Mouse (Mus musculus) heart, embryonic 10.5 days (tissue): ENCODE data around the gene Rps21. TPM values are rescaled to one million over a fixed set of nuclear protein-coding genes. Genes with fewer than 3 reads are reported as not detected.

ENCODE experiments used
- DNase-seq: peaks from one replicate; pipeline ENCODE4 v3.0.0-alpha.2; 2017; ENCODE audit warnings: low spot score
- H3K27ac ChIP-seq: fragments of 300-500 bp; sonication (generic); 2 replicates; pipeline ENCODE4 v1.5.1; 2016; ENCODE audit warnings: mild to moderate bottlenecking
- H3K27me3 ChIP-seq: fragments of 300-500 bp; sonication (generic); 2 replicates; pipeline ENCODE4 v1.6.1; 2016; ENCODE audit warnings: mild to moderate bottlenecking; ENCODE audit not compliant: poor library complexity, insufficient read depth, severe bottlenecking
- H3K36me3 ChIP-seq: fragments of 300-500 bp; sonication (generic); 2 replicates; pipeline ENCODE4 v1.6.1; 2016; ENCODE audit warnings: mild to moderate bottlenecking, moderate library complexity
- H3K4me1 ChIP-seq: fragments of 300-500 bp; sonication (generic); 2 replicates; pipeline ENCODE4 v1.6.1; 2016; ENCODE audit warnings: mild to moderate bottlenecking
- H3K4me3 ChIP-seq: fragments of 300-500 bp; sonication (generic); 2 replicates; pipeline ENCODE4 v1.5.1; 2016; ENCODE audit warnings: mild to moderate bottlenecking, moderate library complexity
- H3K9me3 ChIP-seq: fragments of 300-500 bp; sonication (generic); 2 replicates; pipeline ENCODE4 v1.6.1; 2016; ENCODE audit warnings: mild to moderate bottlenecking, moderate library complexity
- WGBS: fragments of 180-500 bp; shearing (Covaris S2); methylation state at CpG from one replicate; pipeline ENCODE4 v1.1.7; 2016; 5-methylcytosine and 5-hydroxymethylcytosine counted together
- polyA plus RNA-seq: library from polyadenylated mRNA; unstranded; fragments of >200 nt; fragmentation: Nextera tagmentation; extraction: Ambion mirVana; gene quantifications from 2 replicates; pipeline ENCODE4 v1.2.1, GENCODE M21; 2016

Gene Rps21
- polyA plus RNA-seq, 1 experiment from 2014 or later: 360 TPM

DNA sequence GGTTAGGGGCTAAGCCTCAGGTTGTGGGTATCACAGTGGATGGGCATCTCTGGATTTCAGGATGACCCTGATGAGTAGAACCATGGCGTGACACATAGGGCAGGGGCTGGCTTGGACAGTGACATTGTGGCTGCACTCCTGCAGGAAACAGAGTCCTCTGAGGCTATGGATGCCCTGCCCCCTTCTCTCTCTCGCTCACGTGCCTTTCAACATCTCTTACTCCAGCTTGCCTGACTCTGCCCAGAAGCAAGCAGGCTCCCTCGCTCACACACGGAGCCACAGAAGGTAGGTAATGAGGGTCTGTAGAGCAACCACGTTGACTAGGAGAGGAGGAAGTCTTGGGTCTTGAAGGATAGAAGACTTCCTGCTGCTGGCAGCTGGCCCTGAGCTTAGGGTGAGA, 33.3 kb downstream of the Rps21 start:
- H3K36me3 ChIP-seq: no peaks in the 10 kb centered on the region
- DNase-seq: no peak
- H3K27ac ChIP-seq: peak overlapping the region; percentile 67
- H3K4me3 ChIP-seq: no peak overlapping the region
- H3K4me1 ChIP-seq: peaks cover 34% of the 10 kb centered on the region
- no peaks in the 10 kb centered on the region for H3K27me3 ChIP-seq
- 33% methylated on average over 6 of the region's 6 CpGs for WGBS
- no peaks in the 10 kb centered on the region for H3K9me3 ChIP-seq

DNA sequence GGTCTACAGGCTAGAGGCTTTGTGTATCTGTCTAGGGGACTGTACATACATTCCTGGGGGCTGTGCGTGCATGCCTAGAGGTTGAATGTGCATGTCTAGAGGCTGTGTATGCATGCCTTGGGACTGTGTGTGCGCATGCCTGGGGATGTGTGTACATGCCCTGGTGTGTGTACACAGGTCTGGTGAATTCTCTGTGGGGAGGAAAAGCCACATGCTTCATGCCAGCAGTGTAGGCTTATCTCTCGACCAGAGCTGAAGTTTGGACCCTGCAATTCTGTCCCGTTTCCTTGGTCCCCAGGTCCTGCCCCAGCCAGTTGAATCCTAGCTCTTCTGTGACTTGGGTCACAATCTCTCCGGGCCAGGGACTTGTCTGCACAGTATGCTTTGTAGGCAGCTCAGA, 34.4 kb downstream of the Rps21 start:
- no peaks in the 10 kb centered on the region for H3K27me3 ChIP-seq
- WGBS: 59% methylated on average over 5 of the region's 5 CpGs
- no peaks in the 10 kb centered on the region for H3K9me3 ChIP-seq
- peak overlapping the region; percentile 2; the same call in 1 of the 2 replicates for H3K4me3 ChIP-seq
- H3K36me3 ChIP-seq: no peaks in the 10 kb centered on the region
- H3K4me1 ChIP-seq: peaks cover 34% of the 10 kb centered on the region
- peak overlapping the region; percentile 67; the same call in 1 of the 2 replicates for H3K27ac ChIP-seq
- no peak for DNase-seq

DNA sequence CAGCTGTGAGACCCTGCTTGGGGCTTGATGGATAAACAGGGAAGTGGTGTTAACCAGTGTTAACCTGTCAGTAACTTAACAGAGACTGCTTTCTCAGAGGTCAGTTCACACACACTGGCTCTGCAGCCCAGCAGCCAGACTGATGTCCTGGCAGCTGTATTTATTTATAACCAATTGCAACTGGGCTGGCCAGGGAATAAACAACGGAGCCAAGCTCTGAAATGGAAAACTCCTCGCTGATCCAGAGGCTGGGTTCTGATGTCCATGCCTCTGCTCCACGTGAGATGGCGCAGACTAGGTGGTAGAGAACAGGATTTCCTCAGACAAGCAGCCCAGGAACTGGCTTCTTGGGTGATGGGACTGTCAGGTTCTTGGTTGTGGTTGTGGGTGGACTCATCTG, 34.8 kb downstream of the Rps21 start:
- Histone ChIP-seq H3K9me3 (no peaks in the 10 kb centered on the region), H3K36me3 (no peaks in the 10 kb centered on the region), H3K27ac (peak overlapping the region; percentile 67; the same call in 1 of the 2 replicates), H3K4me3 (no peak overlapping the region), H3K4me1 (peaks cover 34% of the 10 kb centered on the region), H3K27me3 (no peaks in the 10 kb centered on the region)
- no peak for DNase-seq
- 66% methylated on average over 4 of the region's 4 CpGs for WGBS

DNA sequence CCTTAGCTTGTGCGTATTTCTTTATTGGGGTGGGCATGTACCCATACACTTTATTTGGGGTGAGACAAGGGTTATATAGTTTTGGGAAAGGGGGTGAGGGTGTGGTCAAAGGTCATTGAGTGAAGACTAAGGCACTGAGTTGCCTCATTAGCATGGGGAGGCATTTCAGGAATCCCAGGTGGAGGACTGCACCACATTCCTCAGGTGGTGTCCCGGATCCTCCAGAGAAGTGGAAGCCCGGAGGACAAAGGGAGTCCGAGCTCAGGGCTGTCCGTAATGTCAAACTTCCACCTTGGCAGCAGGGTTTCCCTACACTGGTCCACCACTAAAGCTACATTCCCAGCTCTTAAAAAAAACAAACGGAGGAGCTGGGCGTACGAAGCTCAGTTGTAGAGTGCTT, 35.7 kb downstream of the Rps21 start:
- Histone ChIP-seq H3K27me3 (no peaks in the 10 kb centered on the region), H3K4me3 (no peak overlapping the region), H3K4me1 (peaks cover 34% of the 10 kb centered on the region), H3K36me3 (no peaks in the 10 kb centered on the region), H3K9me3 (no peaks in the 10 kb centered on the region), H3K27ac (no peak overlapping the region)
- 76% methylated on average over 8 of the region's 8 CpGs for WGBS
- no peak for DNase-seq

DNA sequence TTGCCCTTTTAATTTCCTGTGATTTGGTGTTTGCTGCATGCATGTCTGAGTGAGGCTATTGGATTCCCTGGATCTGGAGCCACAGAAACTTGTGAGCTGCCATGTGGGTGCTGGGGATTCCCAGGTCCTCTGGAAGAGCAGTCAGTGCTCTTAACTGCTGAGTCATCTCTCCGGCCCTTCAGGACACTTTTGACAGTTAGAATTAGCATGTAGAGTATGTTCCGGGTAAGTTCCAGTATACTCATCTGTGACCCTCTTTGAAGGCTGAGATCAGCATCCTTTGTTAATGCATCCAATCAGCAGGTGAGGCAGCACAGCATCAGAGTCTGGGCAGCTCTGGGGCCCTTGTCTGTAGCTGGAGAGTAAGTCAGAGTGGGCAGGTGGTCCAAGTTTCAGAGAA, 43.1 kb downstream of the Rps21 start:
- Histone ChIP-seq H3K36me3 (no peaks in the 10 kb centered on the region), H3K4me3 (no peak overlapping the region), H3K27ac (0 out of 2 replicates have a peak overlapping the region, but pooled peaks have one; percentile 23), H3K9me3 (no peaks in the 10 kb centered on the region), H3K4me1 (peaks cover 40% of the 10 kb centered on the region), H3K27me3 (no peaks in the 10 kb centered on the region)
- no peak for DNase-seq
- 45% methylated on average over 2 of the region's 2 CpGs for WGBS

DNA sequence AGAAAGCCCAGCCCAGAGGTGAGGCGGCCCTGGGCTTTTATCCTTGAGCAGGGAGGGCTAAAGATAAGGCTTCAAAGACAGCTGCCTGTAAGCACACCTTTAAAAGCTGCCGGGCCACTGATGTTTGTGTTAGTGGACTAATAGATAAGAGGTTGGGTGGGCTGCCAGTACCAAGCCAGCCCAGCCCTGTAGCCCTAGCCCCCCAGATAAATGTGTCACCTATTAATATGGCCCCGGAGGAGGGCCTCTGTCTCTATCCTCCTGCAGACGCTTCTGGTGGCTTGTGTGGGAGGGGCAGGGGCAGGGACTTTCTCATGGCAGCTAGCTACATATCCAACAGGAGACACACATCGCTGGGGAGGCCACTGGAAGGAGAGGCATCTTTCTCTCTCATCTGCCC, 43.6 kb downstream of the Rps21 start:
- 0 out of 2 replicates have a peak overlapping the region, but pooled peaks have one; percentile 23 for H3K27ac ChIP-seq
- H3K36me3 ChIP-seq: no peaks in the 10 kb centered on the region
- no peaks in the 10 kb centered on the region for H3K9me3 ChIP-seq
- DNase-seq: no peak
- 16% methylated on average over 5 of the region's 5 CpGs for WGBS
- H3K27me3 ChIP-seq: no peaks in the 10 kb centered on the region
- H3K4me3 ChIP-seq: 0 out of 2 replicates have a peak overlapping the region, but pooled peaks have one; percentile 3
- peaks cover 40% of the 10 kb centered on the region for H3K4me1 ChIP-seq

DNA sequence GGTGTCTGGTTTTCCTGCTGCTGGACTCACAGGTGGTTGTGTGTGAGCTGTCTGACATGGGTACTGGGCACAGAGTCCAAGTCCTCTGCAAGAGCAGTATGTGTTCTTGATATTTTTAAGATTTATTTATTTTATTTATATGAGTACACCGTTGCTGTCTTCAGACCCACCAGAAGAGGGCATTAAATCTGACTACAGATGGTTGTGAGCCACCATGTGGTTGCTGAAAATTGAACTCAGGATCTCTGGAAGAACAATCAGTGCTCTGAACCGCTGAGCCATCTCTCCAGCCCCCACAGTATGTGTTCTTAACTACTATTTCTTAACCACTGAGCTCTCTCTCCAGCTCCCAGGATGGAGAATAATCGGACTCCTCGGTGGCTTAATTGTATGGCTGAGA, 45.0 kb downstream of the Rps21 start:
- Histone ChIP-seq H3K27me3 (no peaks in the 10 kb centered on the region), H3K36me3 (no peaks in the 10 kb centered on the region), H3K4me3 (no peak overlapping the region), H3K27ac (no peak overlapping the region), H3K4me1 (peaks cover 46% of the 10 kb centered on the region), H3K9me3 (no peaks in the 10 kb centered on the region)
- WGBS: 76% methylated on average over 4 of the region's 4 CpGs
- DNase-seq: no peak

DNA sequence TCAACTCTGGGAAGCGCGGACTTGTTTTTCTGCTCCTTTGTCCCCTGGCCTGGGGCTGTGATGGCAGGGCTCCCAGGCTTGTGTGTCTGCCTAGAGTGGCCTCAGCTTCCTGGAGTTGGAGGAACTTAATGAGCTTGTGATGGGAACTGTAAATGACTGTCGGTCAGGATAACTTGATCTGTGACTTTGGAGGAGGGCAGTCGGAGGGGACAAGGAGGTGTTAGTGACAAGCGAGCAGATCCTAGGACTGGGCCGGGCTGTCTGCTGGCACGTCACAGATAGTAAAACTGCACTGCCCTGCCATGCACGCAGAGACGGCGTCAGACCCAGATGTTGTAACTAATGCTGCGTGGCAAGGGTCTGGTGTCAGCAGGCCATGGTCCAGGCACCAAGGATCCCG, 46.3 kb downstream of the Rps21 start:
- peak overlapping the region; percentile 78 for H3K27ac ChIP-seq
- H3K36me3 ChIP-seq: no peaks in the 10 kb centered on the region
- WGBS: 54% methylated on average over 12 of the region's 12 CpGs
- H3K4me3 ChIP-seq: no peak overlapping the region
- DNase-seq: no peak
- H3K9me3 ChIP-seq: no peaks in the 10 kb centered on the region
- no peaks in the 10 kb centered on the region for H3K27me3 ChIP-seq
- peaks cover 52% of the 10 kb centered on the region for H3K4me1 ChIP-seq

DNA sequence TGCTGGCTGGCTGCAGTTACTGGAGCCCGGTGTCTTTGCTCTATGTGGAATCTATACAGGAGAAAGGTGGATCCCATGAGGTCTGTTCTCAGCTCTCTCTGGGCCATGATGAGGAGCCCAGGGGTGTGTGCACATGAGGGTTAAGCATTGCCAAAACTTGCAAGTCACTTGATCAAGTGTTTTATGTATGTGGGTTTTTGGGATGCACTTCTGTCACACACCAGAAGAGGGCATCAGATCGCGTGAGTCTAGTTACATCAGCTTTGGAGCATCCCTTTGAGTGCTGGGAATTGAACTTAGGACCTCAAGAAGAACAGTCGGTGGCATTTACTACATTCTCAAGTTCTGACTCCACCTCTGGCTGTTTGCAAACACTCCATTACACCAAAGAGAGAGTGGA, 47.4 kb downstream of the Rps21 start:
- WGBS: 56% methylated on average over 4 of the region's 4 CpGs
- H3K27ac ChIP-seq: peak overlapping the region; percentile 78; the same call in 1 of the 2 replicates
- H3K9me3 ChIP-seq: no peaks in the 10 kb centered on the region
- H3K4me3 ChIP-seq: no peak overlapping the region
- DNase-seq: no peak
- no peaks in the 10 kb centered on the region for H3K27me3 ChIP-seq
- peaks cover 56% of the 10 kb centered on the region for H3K4me1 ChIP-seq
- H3K36me3 ChIP-seq: no peaks in the 10 kb centered on the region

DNA sequence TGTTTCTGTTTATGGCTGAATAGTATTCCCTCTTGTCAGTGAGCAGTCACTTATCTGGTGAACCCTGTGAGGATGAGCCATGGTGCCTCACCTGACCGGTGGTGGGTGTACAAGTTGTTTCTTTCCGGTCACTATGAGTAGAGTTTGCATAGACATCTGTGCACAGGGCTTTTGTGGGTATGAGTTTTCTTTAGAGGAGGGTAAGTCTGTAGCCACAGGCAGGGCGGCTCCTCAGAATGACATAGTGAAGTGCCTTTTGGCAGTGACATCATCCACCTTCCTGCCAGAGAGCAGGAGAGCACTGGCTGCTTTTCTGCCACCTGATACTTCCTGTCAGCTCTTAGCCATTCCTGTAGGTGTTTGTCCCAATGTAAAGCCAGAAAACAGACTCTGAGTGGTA, 48.3 kb downstream of the Rps21 start:
- peaks cover 52% of the 10 kb centered on the region for H3K4me1 ChIP-seq
- 78% methylated on average over 3 of the region's 3 CpGs for WGBS
- no peak overlapping the region for H3K4me3 ChIP-seq
- H3K27ac ChIP-seq: no peak overlapping the region
- no peaks in the 10 kb centered on the region for H3K36me3 ChIP-seq
- no peak for DNase-seq
- no peaks in the 10 kb centered on the region for H3K9me3 ChIP-seq
- H3K27me3 ChIP-seq: no peaks in the 10 kb centered on the region

DNA sequence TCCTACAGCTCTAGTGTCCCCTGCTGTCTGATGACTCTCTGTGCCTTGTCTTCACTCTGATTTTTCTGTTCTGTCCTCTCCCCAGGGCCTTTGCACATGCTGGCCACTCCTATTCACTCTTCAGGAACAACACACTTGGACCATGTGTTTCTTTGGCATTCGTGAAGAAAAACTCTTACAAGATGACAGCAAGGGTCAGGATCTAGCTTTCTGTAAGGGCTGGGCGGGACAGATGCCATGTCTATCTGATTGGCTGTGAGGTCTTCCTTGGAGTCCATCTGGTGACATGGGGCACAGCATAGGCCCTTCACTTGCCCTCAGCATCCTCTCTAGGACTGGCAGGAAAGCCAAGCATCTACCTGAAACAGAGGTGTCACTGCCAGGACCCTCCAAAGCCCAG, 48.8 kb downstream of the Rps21 start:
- H3K27me3 ChIP-seq: no peaks in the 10 kb centered on the region
- H3K36me3 ChIP-seq: no peaks in the 10 kb centered on the region
- no peak for DNase-seq
- no peak overlapping the region for H3K4me3 ChIP-seq
- WGBS: 76% methylated on average over 2 of the region's 2 CpGs
- peaks cover 50% of the 10 kb centered on the region for H3K4me1 ChIP-seq
- no peaks in the 10 kb centered on the region for H3K9me3 ChIP-seq
- no peak overlapping the region for H3K27ac ChIP-seq

DNA sequence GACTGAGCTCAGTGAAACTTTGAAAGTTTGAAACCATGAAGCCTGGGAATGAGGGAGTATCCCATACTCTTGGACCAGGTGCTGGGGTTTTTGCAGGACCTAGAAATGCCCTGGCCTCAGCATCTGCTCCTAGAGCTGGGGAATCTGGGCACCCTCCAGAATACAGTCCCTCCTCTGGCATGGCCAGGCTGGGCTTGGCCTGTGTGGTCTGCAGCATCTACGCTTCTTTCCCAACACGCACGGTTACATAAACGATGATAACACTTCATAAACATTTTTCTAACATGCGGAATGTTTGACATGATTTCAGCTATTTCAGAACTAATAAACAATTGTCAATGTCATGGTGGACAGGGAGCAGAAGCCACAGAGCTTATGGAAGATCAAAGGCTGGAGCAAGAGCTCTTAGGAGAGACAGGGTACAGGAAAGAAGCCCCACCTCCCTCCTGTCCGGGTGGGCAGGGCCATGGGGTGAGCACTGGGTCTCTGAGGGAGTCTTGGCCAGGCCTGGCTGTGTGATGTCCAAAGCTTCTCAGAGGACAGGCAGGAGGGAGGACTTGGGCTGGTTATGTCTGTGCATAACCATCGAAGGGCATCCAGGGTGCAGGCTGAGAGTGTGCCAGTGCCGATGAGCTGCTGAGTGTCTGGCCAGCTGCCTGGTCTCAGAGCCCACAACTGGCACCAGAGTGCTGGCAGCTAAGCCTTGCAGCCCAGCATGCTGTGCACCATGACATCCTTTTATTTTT, 49.4 kb downstream of the Rps21 start:
- H3K27me3 ChIP-seq: no peaks in the 10 kb centered on the region
- no peaks in the 10 kb centered on the region for H3K36me3 ChIP-seq
- peaks cover 51% of the 10 kb centered on the region for H3K4me1 ChIP-seq
- no peak overlapping the region for H3K4me3 ChIP-seq
- H3K9me3 ChIP-seq: no peaks in the 10 kb centered on the region
- DNase-seq: no peak
- 80% methylated on average over 8 of the region's 8 CpGs for WGBS
- peak overlapping the region; percentile 29; the same call in 1 of the 2 replicates for H3K27ac ChIP-seq

DNA sequence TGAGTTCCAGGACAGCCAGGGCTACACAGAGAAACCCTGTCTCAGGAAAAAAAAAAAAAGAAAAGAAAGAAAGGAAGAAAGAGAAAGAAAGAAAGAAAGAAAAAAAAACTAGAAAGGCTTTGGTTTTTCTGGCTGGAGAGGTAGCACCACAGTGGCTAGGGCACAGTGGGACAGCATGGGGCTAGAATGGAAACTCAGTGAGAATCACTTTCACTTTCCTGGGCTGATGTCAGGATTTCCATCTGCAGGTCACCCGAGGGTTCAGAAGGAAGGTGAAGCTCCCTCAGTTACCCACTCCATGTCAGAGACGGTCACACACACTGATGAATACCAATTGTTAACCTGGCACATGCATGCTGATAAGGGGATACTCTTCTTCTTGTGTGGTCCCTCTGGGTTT, 50.5 kb downstream of the Rps21 start:
- Histone ChIP-seq H3K4me3 (no peak overlapping the region), H3K27ac (peak overlapping the region; percentile 11; the same call in 1 of the 2 replicates), H3K36me3 (no peaks in the 10 kb centered on the region), H3K9me3 (no peaks in the 10 kb centered on the region), H3K4me1 (peaks cover 58% of the 10 kb centered on the region), H3K27me3 (no peaks in the 10 kb centered on the region)
- no peak for DNase-seq
- 38% methylated on average over 2 of the region's 2 CpGs for WGBS
